Mouse (Mus musculus) liver, embryonic 14.5 days (tissue): ENCODE results near the gene Scmh1.
"Not testable (repeated sequence)": the region's sequence is repeated elsewhere in the genome, so short reads cannot be mapped to it uniquely, and the experiment has no call there.

ENCODE experiments used
- CTCF ChIP-seq: IDR thresholded peaks from 2 replicates; pipeline ENCODE4 v1.5.1; 2016; ENCODE audit warnings: antibody characterized with exemption, low read depth, control low read depth
- EP300 ChIP-seq: IDR thresholded peaks from 2 replicates; pipeline ENCODE4 v1.6.1; 2016; ENCODE audit warnings: antibody characterized with exemption, low read depth

- not testable (repeated sequence) for TF ChIP-seq CTCF
- peak; percentile 78 for TF ChIP-seq EP300
Measured at GRCm38 (mm10) chr4:120402105-120402504, 3.0 kb upstream of the Scmh1 start.
